Mouse (Mus musculus): Measurements from ENCODE around the gene Stxbp6. TPM values are rescaled to one million over a fixed set of nuclear protein-coding genes. Genes with fewer than 3 reads are reported as not detected.
"Not testable (repeated sequence)": the region's sequence is repeated elsewhere in the genome, so short reads cannot be mapped to it uniquely, and the experiment has no call there.

Gene Stxbp6
- 10 to 100 TPM; 44.6 to 47.2 TPM for total RNA-seq (2021)

GRCm38 (mm10) chr12:45074611-45075342, at the start of gene Stxbp6:
Gene Stxbp6, minus strand, starts transcription at chr12:45074709.
- intact Hi-C loops (cut with DNase I), result loop anchor here (2.0 to 5.0 kb wide), 2 partner anchors 64 to 227 kb away; no protein-coding TSS in a partner anchor
- peak in 1 of 2 experiments; percentile 80 for DNase-seq (ENCODE audit: extremely low spot score in 1 of 2, low spot score in 2 of 2)

- intact Hi-C loops (cut with DNase I); DNase-seq (ENCODE audit: extremely low spot score in 1 of 2, low spot score in 2 of 2): not testable (repeated sequence)
These were observed 28.4 kb upstream of the Stxbp6 start for GRCm38 (mm10) chr12:45102954-45103353.

DNA sequence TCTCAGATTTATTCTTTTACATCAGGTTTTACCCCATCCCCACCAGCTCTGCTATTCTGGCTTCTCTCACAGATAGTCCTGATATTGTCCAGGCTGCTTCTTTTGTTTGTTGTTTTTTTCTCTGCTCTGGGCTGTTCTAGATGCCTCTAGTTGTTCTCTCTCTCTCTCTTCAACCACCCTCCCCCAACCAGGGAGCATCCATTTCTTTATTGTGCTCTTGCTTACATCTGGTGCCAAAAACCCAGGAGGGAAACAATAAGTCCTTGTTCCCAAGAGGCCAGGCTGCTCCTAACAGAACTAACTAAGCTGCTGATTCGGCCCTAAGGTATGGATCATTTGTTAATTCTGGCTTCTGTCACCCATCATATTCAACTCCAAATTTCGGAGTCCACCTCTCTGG, 19.2 kb upstream of the Stxbp6 start:
- DNase-seq (ENCODE audit: extremely low spot score in 1 of 2, low spot score in 2 of 2), result no peak
- intact Hi-C loops (cut with DNase I), result no loop called here

DNA sequence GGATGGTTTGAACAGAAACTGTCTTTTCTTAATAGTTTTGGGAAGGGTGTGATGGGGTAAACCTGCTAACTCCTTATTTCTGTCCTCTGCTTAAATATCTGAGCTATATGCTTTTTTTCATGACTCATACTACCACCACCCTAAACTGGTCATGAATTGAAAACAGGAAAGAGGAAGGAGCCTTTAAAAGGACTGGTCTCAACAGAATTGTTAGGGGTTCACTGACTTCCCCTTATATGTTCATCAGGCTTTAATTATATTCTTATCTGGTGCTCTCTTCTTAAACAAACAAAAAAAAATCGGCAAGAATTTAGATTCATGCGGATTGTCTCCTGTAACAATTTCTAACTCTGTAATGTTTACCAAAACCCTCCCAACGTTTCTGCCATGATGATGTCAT, 17.9 kb upstream of the Stxbp6 start:
- DNase-seq (ENCODE audit: extremely low spot score in 1 of 2, low spot score in 2 of 2), result no peak
- intact Hi-C loops (cut with DNase I), result no loop called here

DNA sequence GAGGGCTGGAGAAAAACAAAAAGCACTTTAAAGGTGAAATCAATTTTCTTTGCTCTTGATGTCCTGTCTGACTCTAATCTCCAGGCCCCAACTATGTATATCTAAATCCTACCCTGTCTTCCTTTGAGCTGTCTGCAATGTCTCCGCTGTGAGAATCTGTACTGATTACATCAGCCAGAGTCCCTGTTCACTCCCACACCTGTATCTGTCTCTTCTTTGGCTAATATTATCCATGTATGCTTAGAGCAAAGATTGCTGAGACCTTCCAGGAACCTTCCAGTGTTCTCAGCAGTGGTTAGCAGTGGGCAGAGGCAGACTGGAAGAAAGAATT, 8.6 kb upstream of the Stxbp6 start:
- DNase-seq (ENCODE audit: extremely low spot score in 1 of 2, low spot score in 2 of 2), result no peak
- intact Hi-C loops (cut with DNase I), result no loop called here

- intact Hi-C loops (cut with DNase I), result no loop called here
- no peak for DNase-seq (ENCODE audit: extremely low spot score in 1 of 2, low spot score in 2 of 2)
These were observed 8.1 kb upstream of the Stxbp6 start for GRCm38 (mm10) chr12:45082379-45083144.

DNA sequence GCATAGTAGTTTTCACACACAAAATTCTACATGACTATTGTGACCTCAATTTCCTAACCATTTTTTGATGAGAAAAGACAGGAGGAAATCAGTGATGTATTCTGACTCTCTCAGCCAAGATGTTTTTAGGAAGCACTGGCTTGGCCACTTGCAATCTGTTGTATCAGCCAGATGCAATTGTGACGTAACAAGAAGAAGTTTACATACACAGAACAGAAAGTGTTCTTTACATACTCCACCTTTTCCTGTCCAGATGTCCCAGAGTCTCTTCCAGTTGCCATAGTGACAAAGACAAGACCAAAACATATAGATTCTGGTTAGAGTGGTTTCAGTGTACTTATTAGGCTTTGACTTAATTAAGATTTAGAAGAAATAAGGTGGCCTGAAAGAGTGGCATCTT, 7.1 kb upstream of the Stxbp6 start:
- DNase-seq (ENCODE audit: extremely low spot score in 1 of 2, low spot score in 2 of 2), result no peak
- intact Hi-C loops (cut with DNase I), result no loop called here

DNA sequence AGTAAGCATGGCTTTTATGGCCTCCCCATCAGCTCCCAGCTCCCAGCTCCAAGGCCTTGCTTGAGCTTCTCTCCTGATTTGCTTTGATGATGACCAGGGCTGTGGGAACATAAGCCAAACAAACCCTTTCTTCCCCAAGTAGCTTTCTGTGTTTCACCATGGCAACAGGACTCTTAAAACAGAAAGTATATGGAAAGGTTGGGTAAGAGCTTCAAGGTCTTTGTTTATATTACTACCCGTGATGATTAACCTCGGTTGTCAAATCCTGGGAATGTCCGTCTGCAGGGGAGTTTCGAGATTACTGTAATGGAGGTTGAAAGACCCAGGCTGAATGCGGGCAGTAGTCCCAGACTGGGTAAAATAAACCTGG, 6.2 kb upstream of the Stxbp6 start:
- intact Hi-C loops (cut with DNase I), result no loop called here
- no peak for DNase-seq (ENCODE audit: extremely low spot score in 1 of 2, low spot score in 2 of 2)

DNA sequence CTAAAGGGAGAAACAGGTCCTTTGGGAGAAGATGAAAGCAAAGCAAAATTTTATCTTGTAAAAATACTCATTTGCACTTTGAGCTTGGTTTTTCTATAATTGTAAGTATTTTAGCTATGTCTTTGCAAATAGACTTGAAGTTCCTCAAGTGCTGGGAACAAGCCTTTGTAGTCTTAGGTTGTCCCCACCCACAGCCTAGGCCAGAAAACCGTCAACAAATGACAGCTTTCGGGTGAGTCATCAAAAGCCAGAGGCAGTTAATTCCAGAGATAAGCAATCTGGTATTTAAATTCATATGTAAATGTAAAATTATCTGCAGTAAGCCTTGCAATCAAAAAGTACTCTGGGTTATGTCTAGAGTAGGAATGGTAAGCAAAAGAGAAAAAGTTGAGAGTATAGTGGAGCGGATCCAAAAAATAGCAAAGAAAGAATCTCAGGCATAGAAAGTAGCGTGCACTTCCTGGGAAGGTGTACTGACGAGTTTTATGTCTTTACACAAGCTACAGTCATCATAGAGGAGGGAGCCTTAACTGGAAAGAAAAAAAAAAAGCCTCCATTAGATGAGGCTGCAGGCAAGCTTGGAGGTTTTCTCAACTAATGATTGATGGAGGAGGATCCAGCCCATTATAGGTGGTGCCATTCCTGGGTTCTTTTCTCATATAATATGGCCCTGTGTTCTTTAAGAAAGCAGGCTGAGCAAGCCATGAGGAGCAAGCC, 5.7 kb upstream of the Stxbp6 start:
- no peak for DNase-seq (ENCODE audit: extremely low spot score in 1 of 2, low spot score in 2 of 2)
- intact Hi-C loops (cut with DNase I), result no loop called here

DNA sequence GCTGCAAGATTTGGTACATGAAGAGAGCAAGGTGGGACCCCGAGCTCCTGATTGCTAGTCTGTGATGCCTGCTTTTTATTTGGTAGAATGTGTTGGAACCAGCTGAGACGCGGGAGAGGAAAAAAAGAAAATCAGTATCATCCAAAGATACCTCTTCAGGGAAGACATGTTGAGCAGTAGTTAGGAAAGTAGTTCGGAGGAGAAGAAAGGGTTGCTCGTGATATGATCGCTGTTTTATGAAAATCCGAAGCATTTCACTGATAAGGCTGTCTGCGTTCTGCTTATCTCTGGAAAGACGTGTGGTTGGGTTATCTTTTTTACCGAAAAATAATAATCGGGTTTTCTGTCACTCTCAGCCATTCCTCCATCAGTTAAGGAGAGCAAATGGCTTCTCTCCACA, 1.1 kb upstream of the Stxbp6 start:
- DNase-seq (ENCODE audit: extremely low spot score in 1 of 2, low spot score in 2 of 2), result no peak
- intact Hi-C loops (cut with DNase I), result loop anchor here (2.0 kb wide), 1 partner anchor 65 kb away; no protein-coding TSS in a partner anchor

GRCm38 (mm10) chr12:45074042-45074601, 387 bp downstream of the Stxbp6 start:
- DNase-seq (ENCODE audit: extremely low spot score in 1 of 2, low spot score in 2 of 2), result peak; percentile 51 to 83
- intact Hi-C loops (cut with DNase I), result loop anchor here (2.0 to 5.0 kb wide), 2 partner anchors 63 to 227 kb away; no protein-coding TSS in a partner anchor

GRCm38 (mm10) chr12:45073331-45074041, 1.0 kb downstream of the Stxbp6 start:
- peak in 1 of 2 experiments; percentile 25 for DNase-seq (ENCODE audit: extremely low spot score in 1 of 2, low spot score in 2 of 2)
- intact Hi-C loops (cut with DNase I), result loop anchor here (2.0 to 5.0 kb wide), 2 partner anchors 63 to 226 kb away; no protein-coding TSS in a partner anchor

GRCm38 (mm10) chr12:45072185-45072584, 2.3 kb downstream of the Stxbp6 start:
- intact Hi-C loops (cut with DNase I), result loop anchor here (5.0 kb wide), 1 partner anchor 225 kb away; no protein-coding TSS in a partner anchor
- no peak for DNase-seq (ENCODE audit: extremely low spot score in 1 of 2, low spot score in 2 of 2)

GRCm38 (mm10) chr12:45070186-45070585, 4.3 kb downstream of the Stxbp6 start:
- intact Hi-C loops (cut with DNase I), result loop anchor here (5.0 kb wide), 1 partner anchor 223 kb away; no protein-coding TSS in a partner anchor
- no peak for DNase-seq (ENCODE audit: extremely low spot score in 1 of 2, low spot score in 2 of 2)

DNA sequence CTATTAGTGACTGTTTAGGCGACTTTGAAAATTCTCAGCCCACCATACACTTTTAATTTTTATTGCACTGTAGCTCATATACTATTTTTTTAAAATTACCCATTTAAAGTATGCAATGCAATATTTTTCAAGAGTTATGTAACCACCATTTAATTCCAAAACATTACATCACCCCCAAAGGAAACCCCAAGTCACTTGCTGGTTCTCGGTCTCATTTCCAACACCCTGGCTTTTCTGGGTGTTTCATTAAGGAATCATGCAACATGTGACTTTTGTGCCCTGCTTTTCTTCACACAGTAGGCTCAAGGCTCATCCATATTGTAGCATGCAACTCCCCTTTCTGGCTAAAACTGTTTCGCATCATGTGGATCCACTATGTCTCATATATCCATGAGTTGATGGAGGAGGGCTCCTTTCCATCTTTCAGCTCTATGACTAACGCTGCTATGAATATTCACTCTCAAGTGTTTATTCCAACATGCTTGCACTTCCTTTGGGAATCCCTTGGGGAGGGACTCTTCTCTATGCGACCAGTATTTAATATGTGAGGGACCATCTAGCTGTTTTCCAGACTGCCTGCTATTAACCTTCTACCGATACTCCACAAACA, 6.3 kb downstream of the Stxbp6 start:
- no peak for DNase-seq (ENCODE audit: extremely low spot score in 1 of 2, low spot score in 2 of 2)
- intact Hi-C loops (cut with DNase I), result no loop called here

GRCm38 (mm10) chr12:45067686-45068085, 6.8 kb downstream of the Stxbp6 start:
- DNase-seq (ENCODE audit: extremely low spot score in 1 of 2, low spot score in 2 of 2), result no peak
- intact Hi-C loops (cut with DNase I), result no loop called here

DNA sequence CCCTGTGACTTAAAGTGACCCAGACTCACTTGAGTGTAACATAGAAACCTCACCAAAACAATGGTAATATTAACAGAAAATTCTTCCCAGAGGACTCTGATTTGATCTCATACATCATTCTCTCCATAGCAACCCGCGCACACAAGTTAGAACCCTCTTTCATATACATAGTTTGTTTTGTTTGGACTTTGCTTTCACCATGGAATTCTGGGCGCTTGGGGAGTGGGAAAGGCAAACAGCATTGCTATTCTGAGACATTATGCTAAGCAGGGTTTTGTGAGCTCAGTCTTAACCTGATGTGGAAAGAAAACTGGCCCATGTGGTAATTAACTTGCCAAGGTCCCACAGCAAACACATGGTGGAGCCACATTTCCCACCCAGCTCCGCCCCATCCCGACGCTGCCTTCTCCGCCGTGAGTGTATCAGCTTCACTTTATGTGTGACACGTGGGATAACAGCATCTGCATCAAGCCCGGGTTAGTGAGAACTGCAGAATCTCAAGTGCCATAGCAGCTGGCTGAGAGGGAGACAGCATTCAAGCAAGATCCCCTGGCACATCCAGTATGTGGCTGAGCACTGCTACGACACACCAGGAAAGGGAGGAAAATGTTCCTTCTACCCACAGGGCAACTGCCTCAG, 7.3 kb downstream of the Stxbp6 start:
- DNase-seq (ENCODE audit: extremely low spot score in 1 of 2, low spot score in 2 of 2), result peak in 1 of 2 experiments; percentile 28
- intact Hi-C loops (cut with DNase I), result no loop called here

GRCm38 (mm10) chr12:45063606-45064005, 10.9 kb downstream of the Stxbp6 start:
- intact Hi-C loops (cut with DNase I), result no loop called here
- peak in 1 of 2 experiments; percentile 36 for DNase-seq (ENCODE audit: extremely low spot score in 1 of 2, low spot score in 2 of 2)
